Mouse (Mus musculus): ENCODE results near the gene Tjp3. TPM values are rescaled to one million over a fixed set of nuclear protein-coding genes. Genes with fewer than 3 reads are reported as not detected.

Gene Tjp3
- total RNA-seq, 1 experiment, result 5.2 TPM

- Histone ChIP-seq H3K4me1 (ENCODE audit: control insufficient read depth in 2 of 2, insufficient read depth in 2 of 2, low read length in 2 of 2, poor library complexity in 1 of 2) (peaks cover 3 to 16% of the 10 kb centered on the region in 2 experiments; a peak in 2 of 4 replicates), H3K9ac (ENCODE audit: insufficient read depth, low read depth, low read length, poor library complexity, severe bottlenecking) (peak overlapping the region; percentile 1; the same call in 1 of the 2 replicates)
- no peak for DNase-seq (ENCODE audit: low read depth, low spot score)
These were observed 49.4 kb downstream of the Tjp3 start for GRCm38 (mm10) chr10:81242021-81242420.

GRCm38 (mm10) chr10:81240876-81241275 is 50.5 kb downstream of the Tjp3 start:
- peaks cover 3 to 15% of the 10 kb centered on the region in 2 experiments; a peak in 2 of 4 replicates for H3K4me1 ChIP-seq (ENCODE audit: control insufficient read depth in 2 of 2, insufficient read depth in 2 of 2, low read length in 2 of 2, poor library complexity in 1 of 2)
- peak; percentile 85 for DNase-seq (ENCODE audit: low read depth, low spot score)
- no peak overlapping the region for H3K9ac ChIP-seq (ENCODE audit: insufficient read depth, low read depth, low read length, poor library complexity, severe bottlenecking)
- no peak overlapping the region for H3K4me3 ChIP-seq (ENCODE audit: insufficient read depth in 1 of 2, low read depth in 1 of 2, low read length in 2 of 2, poor library complexity in 1 of 2, severe bottlenecking in 1 of 2)
- no peak overlapping the region for H3K27ac ChIP-seq (ENCODE audit: insufficient read depth, low read depth, low read length, poor library complexity, severe bottlenecking)
- in situ Hi-C loops (cut with MboI; ENCODE audit: low sequenced_read_pairs in 2 of 2, unreplicated experiment in 2 of 2), result no loop called here
- no peaks in the 10 kb centered on the region for H3K36me3 ChIP-seq (ENCODE audit: control insufficient read depth, insufficient read depth, low read length, poor library complexity, severe bottlenecking)
- TF ChIP-seq ZC3H11A (IDR thresholded peaks at IDR 0.05; ENCODE audit: borderline replicate concordance, low read depth, low read length) (no peak), MAFK (IDR thresholded peaks at IDR 0.05; ENCODE audit: insufficient read depth, low read depth, low read length) (no peak), CHD2 (IDR thresholded peaks at IDR 0.05; ENCODE audit: low read depth, low read length) (no peak), HCFC1 (IDR thresholded peaks at IDR 0.05; ENCODE audit: borderline replicate concordance, insufficient read depth, low read length) (no peak), ZNF384 (IDR thresholded peaks at IDR 0.05; ENCODE audit: low read depth, low read length) (no peak)
- no peaks in the 10 kb centered on the region for H3K9me3 ChIP-seq (ENCODE audit: control insufficient read depth, insufficient read depth, low read depth, low read length)

More at GRCm38 (mm10) chr10:81242021-81242420, 49.4 kb downstream of the Tjp3 start:
- Histone ChIP-seq H3K36me3 (ENCODE audit: control insufficient read depth, insufficient read depth, low read length, poor library complexity, severe bottlenecking) (no peaks in the 10 kb centered on the region), H3K4me3 (ENCODE audit: insufficient read depth in 1 of 2, low read depth in 1 of 2, low read length in 2 of 2, poor library complexity in 1 of 2, severe bottlenecking in 1 of 2) (peak overlapping the region in 1 of 2 experiments; percentile 6; a peak in 1 of 4 replicates), H3K27ac (ENCODE audit: insufficient read depth, low read depth, low read length, poor library complexity, severe bottlenecking) (no peak overlapping the region), H3K9me3 (ENCODE audit: control insufficient read depth, insufficient read depth, low read depth, low read length) (no peaks in the 10 kb centered on the region)
- no peak for TF ChIP-seq MAFK (IDR thresholded peaks at IDR 0.05; ENCODE audit: insufficient read depth, low read depth, low read length)
- in situ Hi-C loops (cut with MboI; ENCODE audit: low sequenced_read_pairs in 2 of 2, unreplicated experiment in 2 of 2), result no loop called here

- no peaks in the 10 kb centered on the region for H3K36me3 ChIP-seq (ENCODE audit: control insufficient read depth, insufficient read depth, low read length, poor library complexity, severe bottlenecking)
- no peak overlapping the region for H3K9ac ChIP-seq (ENCODE audit: insufficient read depth, low read depth, low read length, poor library complexity, severe bottlenecking)
- no peak for DNase-seq (ENCODE audit: low read depth, low spot score)
- in situ Hi-C loops (cut with MboI; ENCODE audit: low sequenced_read_pairs in 2 of 2, unreplicated experiment in 2 of 2), result no loop called here
- H3K4me1 ChIP-seq (ENCODE audit: control insufficient read depth in 2 of 2, insufficient read depth in 2 of 2, low read length in 2 of 2, poor library complexity in 1 of 2), result peaks cover 2 to 10% of the 10 kb centered on the region in 2 experiments; a peak in 1 of 4 replicates
- no peaks in the 10 kb centered on the region for H3K9me3 ChIP-seq (ENCODE audit: control insufficient read depth, insufficient read depth, low read depth, low read length)
- TF ChIP-seq HCFC1 (IDR thresholded peaks at IDR 0.05; ENCODE audit: borderline replicate concordance, insufficient read depth, low read length), result no peak
- H3K27ac ChIP-seq (ENCODE audit: insufficient read depth, low read depth, low read length, poor library complexity, severe bottlenecking), result no peak overlapping the region
- H3K4me3 ChIP-seq (ENCODE audit: insufficient read depth in 1 of 2, low read depth in 1 of 2, low read length in 2 of 2, poor library complexity in 1 of 2, severe bottlenecking in 1 of 2), result no peak overlapping the region
These were observed 52.8 kb downstream of the Tjp3 start for GRCm38 (mm10) chr10:81238618-81239017.

GRCm38 (mm10) chr10:81236471-81237268 is 54.7 kb downstream of the Tjp3 start:
- no peak for TF ChIP-seq MAFK (IDR thresholded peaks at IDR 0.05; ENCODE audit: insufficient read depth, low read depth, low read length)
- in situ Hi-C loops (cut with MboI; ENCODE audit: low sequenced_read_pairs in 2 of 2, unreplicated experiment in 2 of 2), result no loop called here
- Histone ChIP-seq H3K4me3 (ENCODE audit: insufficient read depth in 1 of 2, low read depth in 1 of 2, low read length in 2 of 2, poor library complexity in 1 of 2, severe bottlenecking in 1 of 2) (no peak overlapping the region; a peak in 1 of 4 replicates), H3K9me3 (ENCODE audit: control insufficient read depth, insufficient read depth, low read depth, low read length) (no peaks in the 10 kb centered on the region), H3K36me3 (ENCODE audit: control insufficient read depth, insufficient read depth, low read length, poor library complexity, severe bottlenecking) (no peaks in the 10 kb centered on the region), H3K9ac (ENCODE audit: insufficient read depth, low read depth, low read length, poor library complexity, severe bottlenecking) (no peak overlapping the region), H3K27ac (ENCODE audit: insufficient read depth, low read depth, low read length, poor library complexity, severe bottlenecking) (no peak overlapping the region), H3K4me1 (ENCODE audit: control insufficient read depth in 2 of 2, insufficient read depth in 2 of 2, low read length in 2 of 2, poor library complexity in 1 of 2) (peaks cover 4 to 11% of the 10 kb centered on the region in 2 experiments; a peak in 3 of 4 replicates)
- DNase-seq (ENCODE audit: low read depth, low spot score), result no peak

GRCm38 (mm10) chr10:81234206-81234605 is 57.2 kb downstream of the Tjp3 start:
- H3K4me3 ChIP-seq (ENCODE audit: insufficient read depth in 1 of 2, low read depth in 1 of 2, low read length in 2 of 2, poor library complexity in 1 of 2, severe bottlenecking in 1 of 2), result no peak overlapping the region
- DNase-seq (ENCODE audit: low read depth, low spot score), result no peak
- TF ChIP-seq HCFC1 (IDR thresholded peaks at IDR 0.05; ENCODE audit: borderline replicate concordance, insufficient read depth, low read length) (no peak), MAFK (IDR thresholded peaks at IDR 0.05; ENCODE audit: insufficient read depth, low read depth, low read length) (no peak), CHD2 (IDR thresholded peaks at IDR 0.05; ENCODE audit: low read depth, low read length) (no peak), ZC3H11A (IDR thresholded peaks at IDR 0.05; ENCODE audit: borderline replicate concordance, low read depth, low read length) (no peak), ZNF384 (IDR thresholded peaks at IDR 0.05; ENCODE audit: low read depth, low read length) (no peak)
- H3K36me3 ChIP-seq (ENCODE audit: control insufficient read depth, insufficient read depth, low read length, poor library complexity, severe bottlenecking), result no peaks in the 10 kb centered on the region
- H3K9me3 ChIP-seq (ENCODE audit: control insufficient read depth, insufficient read depth, low read depth, low read length), result no peaks in the 10 kb centered on the region
- no peak overlapping the region for H3K9ac ChIP-seq (ENCODE audit: insufficient read depth, low read depth, low read length, poor library complexity, severe bottlenecking)
- no peak overlapping the region for H3K27ac ChIP-seq (ENCODE audit: insufficient read depth, low read depth, low read length, poor library complexity, severe bottlenecking)
- in situ Hi-C loops (cut with MboI; ENCODE audit: low sequenced_read_pairs in 2 of 2, unreplicated experiment in 2 of 2), result no loop called here
- peaks cover 4 to 27% of the 10 kb centered on the region in 2 experiments; a peak in 3 of 4 replicates for H3K4me1 ChIP-seq (ENCODE audit: control insufficient read depth in 2 of 2, insufficient read depth in 2 of 2, low read length in 2 of 2, poor library complexity in 1 of 2)
